Mouse (Mus musculus) MEL (cell line): ENCODE results near the gene Cabp2. TPM values are rescaled to one million over a fixed set of nuclear protein-coding genes. Genes with fewer than 3 reads are reported as not detected.

Source experiments
- DNase-seq: peaks from one replicate; pipeline ENCODE4 v3.0.0; 2011; ENCODE audit warnings: low read depth, low spot score
- H3K27ac ChIP-seq: 2 replicates; pipeline ENCODE4 v1.5.1; 2012; ENCODE audit warnings: low read depth, mild to moderate bottlenecking, control low read depth, low read length, moderate library complexity; ENCODE audit not compliant: control insufficient read depth
- H3K27me3 ChIP-seq, 2 experiments: fragments of 150-350 bp in 1 of 2; sonication (generic) in 1 of 2; 2 replicates each; pipeline ENCODE4 v1.6.1; 2012; ENCODE audit warnings: low read length in 2 of 2, mild to moderate bottlenecking in 2 of 2, improper control_type of control experiment in 1 of 2, moderate library complexity in 1 of 2; ENCODE audit not compliant: insufficient read depth in 2 of 2, control insufficient read depth in 1 of 2
- H3K36me3 ChIP-seq, 2 experiments: 2 replicates each; pipeline ENCODE4 v1.6.1; 2012 to 2014; ENCODE audit warnings: low read length in 2 of 2, improper control_type of control experiment in 1 of 2, inconsistent platforms in 1 of 2, mild to moderate bottlenecking in 1 of 2; ENCODE audit not compliant: insufficient read depth in 2 of 2, control insufficient read depth in 1 of 2
- H3K4me1 ChIP-seq, 2 experiments: fragments of 150-350 bp in 1 of 2; sonication (generic) in 1 of 2; 2 replicates each; pipeline ENCODE4 v1.6.1; 2012; ENCODE audit warnings: low read length in 2 of 2, improper control_type of control experiment in 1 of 2, mild to moderate bottlenecking in 1 of 2; ENCODE audit not compliant: insufficient read depth in 2 of 2, control insufficient read depth in 1 of 2
- H3K4me3 ChIP-seq, 2 experiments: fragments of 150-350 bp in 1 of 2; sonication (generic) in 1 of 2; 2 replicates each; pipeline ENCODE4 v1.5.1; 2012; ENCODE audit warnings: low read depth in 2 of 2, low read length in 2 of 2, mild to moderate bottlenecking in 2 of 2, moderate library complexity in 2 of 2, control low read depth in 1 of 2, improper control_type of control experiment in 1 of 2; ENCODE audit not compliant: control insufficient read depth in 1 of 2, insufficient read depth in 1 of 2
- H3K79me2 ChIP-seq: 2 replicates; pipeline ENCODE4 v1.6.1; 2012; ENCODE audit warnings: mild to moderate bottlenecking, low read length, moderate library complexity; ENCODE audit not compliant: control insufficient read depth, poor library complexity, insufficient read depth
- H3K9ac ChIP-seq: 2 replicates; pipeline ENCODE4 v1.6.1; 2012; ENCODE audit warnings: low read depth, mild to moderate bottlenecking, control low read depth, low read length, moderate library complexity; ENCODE audit not compliant: control insufficient read depth, poor library complexity, severe bottlenecking
- H3K9me3 ChIP-seq: fragments of 150-350 bp; sonication (generic); replicated peaks from 2 replicates; pipeline ENCODE4 v1.6.1; 2012; ENCODE audit warnings: mild to moderate bottlenecking, low read length, improper control_type of control experiment, moderate library complexity; ENCODE audit not compliant: insufficient read depth
- GABPA ChIP-seq: IDR thresholded peaks from 2 replicates; pipeline ENCODE4 v1.6.1; 2012; ENCODE audit warnings: low read depth, mild to moderate bottlenecking, inconsistent platforms, low read length, improper control_type of control experiment, moderate library complexity
- GATA1 ChIP-seq: IDR thresholded peaks from 2 replicates; pipeline ENCODE4 v1.6.1; 2011; ENCODE audit warnings: low read depth, low read length, improper control_type of control experiment
- HCFC1 ChIP-seq: IDR thresholded peaks from 2 replicates; pipeline ENCODE4 v1.6.1; 2012; ENCODE audit warnings: low read depth, mild to moderate bottlenecking, inconsistent platforms, low read length, improper control_type of control experiment, moderate library complexity
- MAFK ChIP-seq: IDR thresholded peaks from 2 replicates; pipeline ENCODE4 v1.6.1; 2011; ENCODE audit warnings: low read depth, mild to moderate bottlenecking, low read length, improper control_type of control experiment, borderline replicate concordance
- MAX ChIP-seq: IDR thresholded peaks from 2 replicates; pipeline ENCODE4 v1.6.1; 2011; ENCODE audit warnings: low read length, improper control_type of control experiment
- MYB ChIP-seq: IDR thresholded peaks from 2 replicates; pipeline ENCODE4 v1.6.1; 2011; ENCODE audit warnings: mild to moderate bottlenecking, low read depth, low read length, improper control_type of control experiment
- MYC ChIP-seq: IDR thresholded peaks from 2 replicates; pipeline ENCODE4 v1.6.1; 2011; ENCODE audit warnings: low read depth, mild to moderate bottlenecking, low read length, improper control_type of control experiment, moderate library complexity
- NELFE ChIP-seq: IDR thresholded peaks from 2 replicates; pipeline ENCODE4 v1.6.1; 2011; ENCODE audit warnings: low read depth, low read length, improper control_type of control experiment
- NRF1 ChIP-seq: IDR thresholded peaks from 2 replicates; pipeline ENCODE4 v1.6.1; 2014; ENCODE audit warnings: low read depth, mild to moderate bottlenecking, inconsistent platforms, low read length, improper control_type of control experiment, moderate library complexity; ENCODE audit not compliant: poor library complexity, insufficient read depth, severe bottlenecking
- POLR2AphosphoS2 ChIP-seq: IDR thresholded peaks from 2 replicates; pipeline ENCODE4 v1.6.1; 2011; ENCODE audit warnings: low read length, improper control_type of control experiment
- POLR2AphosphoS5 ChIP-seq: IDR thresholded peaks from 2 replicates; pipeline ENCODE4 v1.6.1; 2012; ENCODE audit warnings: low read depth, borderline replicate concordance, mild to moderate bottlenecking, inconsistent platforms, low read length, moderate library complexity, mixed read lengths
- SIN3A ChIP-seq: IDR thresholded peaks from 2 replicates; pipeline ENCODE4 v1.6.1; 2012; ENCODE audit warnings: low read length, improper control_type of control experiment, inconsistent platforms
- TAL1 ChIP-seq: IDR thresholded peaks from 2 replicates; pipeline ENCODE4 v1.6.1; 2012; ENCODE audit warnings: mild to moderate bottlenecking, inconsistent platforms, low read length, moderate library complexity, mixed read lengths
- TBP ChIP-seq: IDR thresholded peaks from 2 replicates; pipeline ENCODE4 v1.8.0; 2011; ENCODE audit warnings: low read depth, low read length, improper control_type of control experiment
- TCF12 ChIP-seq: IDR thresholded peaks from 2 replicates; pipeline ENCODE4 v1.6.1; 2014; ENCODE audit warnings: low read depth, mild to moderate bottlenecking, inconsistent platforms, low read length, improper control_type of control experiment, moderate library complexity
- UBTF ChIP-seq: IDR thresholded peaks from 2 replicates; pipeline ENCODE4 v1.6.1; 2012; ENCODE audit warnings: low read depth, mild to moderate bottlenecking, inconsistent platforms, low read length, improper control_type of control experiment, moderate library complexity, borderline replicate concordance; ENCODE audit not compliant: insufficient read depth
- USF2 ChIP-seq, 2 experiments: IDR thresholded peaks; 2 replicates each; pipeline ENCODE4 v1.6.1; 2011 to 2012; ENCODE audit warnings: improper control_type of control experiment in 2 of 2, low read length in 2 of 2, borderline replicate concordance in 1 of 2, inconsistent platforms in 1 of 2, low read depth in 1 of 2, mild to moderate bottlenecking in 1 of 2; ENCODE audit not compliant: insufficient read depth in 1 of 2
- ZC3H11A ChIP-seq: IDR thresholded peaks from 2 replicates; pipeline ENCODE4 v1.6.1; 2012; ENCODE audit warnings: low read depth, mild to moderate bottlenecking, inconsistent platforms, low read length, improper control_type of control experiment
- ZKSCAN1 ChIP-seq: IDR thresholded peaks from 2 replicates; pipeline ENCODE4 v1.6.1; 2012; ENCODE audit warnings: low read depth, mild to moderate bottlenecking, inconsistent platforms, low read length, improper control_type of control experiment, moderate library complexity
- ZNF384 ChIP-seq: IDR thresholded peaks from 2 replicates; pipeline ENCODE4 v1.6.1; 2012; ENCODE audit warnings: low read depth, mild to moderate bottlenecking, inconsistent platforms, low read length, improper control_type of control experiment
- polyA plus RNA-seq, 2 experiments: library from polyadenylated mRNA; stranded (reverse) in 1 of 2; unstranded in 1 of 2; fragments of >175 nt in 1 of 2; fragments of >200 nt in 1 of 2; gene quantifications; 2 replicates each; pipeline versions ENCODE4 v1.2.1 to v1.2.4; 2012; ENCODE audit warnings: low replicate concordance in 2 of 2, low read depth in 1 of 2; ENCODE audit not compliant: insufficient read length in 2 of 2, insufficient read depth in 1 of 2, missing spikeins in 1 of 2
- total RNA-seq: library from RNA; depleted of rRNA; stranded (reverse); fragments of 300-350 nt; gene quantifications from 2 replicates; pipeline ENCODE4 v1.2.3, GENCODE M21; 2012

Gene Cabp2
- total and polyA plus RNA-seq, 3 experiments = 0.14 TPM; not detected in 2

GRCm38 (mm10) chr19:4052516-4053030 lies 28.8 kb upstream of the Cabp2 start:
- TF ChIP-seq NRF1 (no peak), USF2 (IDR thresholded peaks at IDR 0.05; ENCODE audit: borderline replicate concordance in 1 of 2, insufficient read depth in 1 of 2, low read depth in 1 of 2, low read length in 2 of 2) (no peak), POLR2AphosphoS2 (no peak), ZNF384 (no peak)
- Histone ChIP-seq H3K9me3 (no peaks in the 10 kb centered on the region), H3K4me1 (no peaks in the 10 kb centered on the region), H3K27me3 (peaks cover 0 to 3% of the 10 kb centered on the region in 2 experiments; a peak in 1 of 4 replicates), H3K27ac (no peak overlapping the region), H3K79me2 (no peaks in the 10 kb centered on the region), H3K9ac (no peak overlapping the region), H3K36me3 (no peaks in the 10 kb centered on the region), H3K4me3 (no peak overlapping the region)
- no peak for DNase-seq

GRCm38 (mm10) chr19:4054613-4055012 lies 26.8 kb upstream of the Cabp2 start:
- no peak overlapping the region for H3K9ac ChIP-seq
- no peak for DNase-seq
- H3K9me3 ChIP-seq = no peaks in the 10 kb centered on the region
- H3K4me3 ChIP-seq = no peak overlapping the region
- peaks cover 0 to 2% of the 10 kb centered on the region in 2 experiments; a peak in 2 of 4 replicates for H3K36me3 ChIP-seq
- peaks cover 0 to 3% of the 10 kb centered on the region in 2 experiments; a peak in 1 of 4 replicates for H3K27me3 ChIP-seq
- H3K4me1 ChIP-seq = peaks cover 0 to 8% of the 10 kb centered on the region in 2 experiments; a peak in 2 of 4 replicates
- no peak for TF ChIP-seq TBP
- no peak for TF ChIP-seq MYC
- TF ChIP-seq ZKSCAN1 = no peak
- no peak for TF ChIP-seq GABPA
- TF ChIP-seq SIN3A = no peak
- TF ChIP-seq GATA1 = no peak
- no peak for TF ChIP-seq ZNF384
- TF ChIP-seq POLR2AphosphoS5 = no peak
- no peak for TF ChIP-seq TCF12
- TF ChIP-seq MAFK = no peak
- no peak for TF ChIP-seq UBTF
- TF ChIP-seq HCFC1 = no peak
- no peak for TF ChIP-seq ZC3H11A
- TF ChIP-seq MYB = no peak
- TF ChIP-seq NELFE = no peak
- no peak for TF ChIP-seq TAL1
- TF ChIP-seq MAX = no peak
- H3K27ac ChIP-seq = no peak overlapping the region
- H3K79me2 ChIP-seq = no peaks in the 10 kb centered on the region
